Mouse (Mus musculus): ENCODE results near the gene Szrd1. TPM values are rescaled to one million over a fixed set of nuclear protein-coding genes. Genes with fewer than 3 reads are reported as not detected.
A peak's percentile ranks its signal among the peaks of the same experiment; 100 is the strongest.

Gene Szrd1
- 29.3 and 33.4 TPM in 2 replicates for polyA plus RNA-seq (2015; fragmentation: Nextera tagmentation; extraction: Ambion mirVana)

- H3K36me3 ChIP-seq (ENCODE audit: insufficient read depth, low read length) = no peaks in the 10 kb centered on the region
- peak within 1 kb of the TSS; percentile 86 for H3K4me3 ChIP-seq (ENCODE audit: low read depth, low read length)
- H3K4me1 ChIP-seq (ENCODE audit: insufficient read depth, low read depth, low read length) = peaks cover 23% of the 10 kb centered on the region; the same call in 1 of the 2 replicates
- H3K27me3 ChIP-seq (replicated peaks; ENCODE audit: insufficient read depth, low read length) = no peaks in the 10 kb centered on the region
- DNase-seq (ENCODE audit: low spot score) (peak; percentile 99), ATAC-seq (peak; percentile 95)
- peak within 1 kb of the TSS; percentile 94 for H3K27ac ChIP-seq (ENCODE audit: low read length)
- TF ChIP-seq CTCF (IDR thresholded peaks at IDR 0.05) = no peak
- TF ChIP-seq EP300 (IDR thresholded peaks at IDR 0.05) = 0 out of 2 replicates have a peak, but pooled peaks have one; percentile 22
- WGBS = 1% methylated on average over 50 of the region's 63 CpGs
- peak within 1 kb of the TSS; percentile 69 for H3K4me2 ChIP-seq (replicated peaks; ENCODE audit: low read depth, low read length)
- peak within 1 kb of the TSS; percentile 77 for H3K9ac ChIP-seq (replicated peaks; ENCODE audit: low read depth)
- H3K9me3 ChIP-seq (ENCODE audit: low read length) = no peaks in the 10 kb centered on the region
Observed at GRCm38 (mm10) chr4:141139116-141139970, at the start of gene Szrd1. Gene Szrd1, minus strand, starts transcription at chr4:141139775.

GRCm38 (mm10) chr4:141186923-141187836 is 47.6 kb upstream of the Szrd1 start:
- no peaks in the 10 kb centered on the region for H3K4me1 ChIP-seq (ENCODE audit: insufficient read depth, low read depth, low read length)
- ATAC-seq (no peak), DNase-seq (ENCODE audit: low spot score) (no peak)
- no peaks in the 10 kb centered on the region for H3K9me3 ChIP-seq (ENCODE audit: low read length)
- WGBS = 52% methylated on average over 9 of the region's 9 CpGs
- no peak overlapping the region for H3K4me3 ChIP-seq (ENCODE audit: low read depth, low read length)
- H3K4me2 ChIP-seq (replicated peaks; ENCODE audit: low read depth, low read length) = no peak overlapping the region
- H3K36me3 ChIP-seq (ENCODE audit: insufficient read depth, low read length) = peaks cover 8% of the 10 kb centered on the region; the same call in 1 of the 2 replicates
- no peak for TF ChIP-seq CTCF (IDR thresholded peaks at IDR 0.05)
- TF ChIP-seq EP300 (IDR thresholded peaks at IDR 0.05) = no peak
- H3K27me3 ChIP-seq (replicated peaks; ENCODE audit: insufficient read depth, low read length) = no peaks in the 10 kb centered on the region
- H3K9ac ChIP-seq (replicated peaks; ENCODE audit: low read depth) = no peak overlapping the region
- no peak overlapping the region for H3K27ac ChIP-seq (ENCODE audit: low read length)

- 90% methylated on average over 4 of the region's 4 CpGs for WGBS
- DNase-seq (ENCODE audit: low spot score) (no peak), ATAC-seq (no peak)
- H3K9ac ChIP-seq (replicated peaks; ENCODE audit: low read depth) = no peak overlapping the region
- no peak overlapping the region for H3K4me3 ChIP-seq (ENCODE audit: low read depth, low read length)
- no peak overlapping the region for H3K4me2 ChIP-seq (replicated peaks; ENCODE audit: low read depth, low read length)
- no peak overlapping the region for H3K27ac ChIP-seq (ENCODE audit: low read length)
- TF ChIP-seq CTCF (IDR thresholded peaks at IDR 0.05) (no peak), EP300 (IDR thresholded peaks at IDR 0.05) (no peak)
- no peaks in the 10 kb centered on the region for H3K27me3 ChIP-seq (replicated peaks; ENCODE audit: insufficient read depth, low read length)
- peaks cover 17% of the 10 kb centered on the region; the same call in 1 of the 2 replicates for H3K36me3 ChIP-seq (ENCODE audit: insufficient read depth, low read length)
- H3K4me1 ChIP-seq (ENCODE audit: insufficient read depth, low read depth, low read length) = no peaks in the 10 kb centered on the region
- H3K9me3 ChIP-seq (ENCODE audit: low read length) = no peaks in the 10 kb centered on the region
Observed at GRCm38 (mm10) chr4:141184426-141184825, 44.9 kb upstream of the Szrd1 start.

- H3K9me3 ChIP-seq (ENCODE audit: low read length) = no peaks in the 10 kb centered on the region
- 91% methylated on average over 2 of the region's 2 CpGs for WGBS
- no peak for DNase-seq (ENCODE audit: low spot score)
Observed at GRCm38 (mm10) chr4:141183932-141184331, 44.4 kb upstream of the Szrd1 start.

GRCm38 (mm10) chr4:141181981-141182380 is 42.4 kb upstream of the Szrd1 start:
- H3K36me3 ChIP-seq (ENCODE audit: insufficient read depth, low read length) = peaks cover 17% of the 10 kb centered on the region; the same call in 1 of the 2 replicates
- DNase-seq (ENCODE audit: low spot score) (no peak), ATAC-seq (no peak)
- no peak overlapping the region for H3K9ac ChIP-seq (replicated peaks; ENCODE audit: low read depth)
- no peaks in the 10 kb centered on the region for H3K4me1 ChIP-seq (ENCODE audit: insufficient read depth, low read depth, low read length)
- H3K4me3 ChIP-seq (ENCODE audit: low read depth, low read length) = no peak overlapping the region
- no peaks in the 10 kb centered on the region for H3K27me3 ChIP-seq (replicated peaks; ENCODE audit: insufficient read depth, low read length)
- no peak for TF ChIP-seq CTCF (IDR thresholded peaks at IDR 0.05)
- no peak for TF ChIP-seq EP300 (IDR thresholded peaks at IDR 0.05)
- no peak overlapping the region for H3K4me2 ChIP-seq (replicated peaks; ENCODE audit: low read depth, low read length)
- no peaks in the 10 kb centered on the region for H3K9me3 ChIP-seq (ENCODE audit: low read length)
- H3K27ac ChIP-seq (ENCODE audit: low read length) = no peak overlapping the region
- WGBS = 87% methylated on average over 6 of the region's 6 CpGs

More at GRCm38 (mm10) chr4:141183932-141184331, 44.4 kb upstream of the Szrd1 start:
- Histone ChIP-seq H3K27me3 (replicated peaks; ENCODE audit: insufficient read depth, low read length) (no peaks in the 10 kb centered on the region), H3K4me2 (replicated peaks; ENCODE audit: low read depth, low read length) (no peak overlapping the region), H3K4me3 (ENCODE audit: low read depth, low read length) (no peak overlapping the region), H3K36me3 (ENCODE audit: insufficient read depth, low read length) (peaks cover 17% of the 10 kb centered on the region; the same call in 1 of the 2 replicates), H3K4me1 (ENCODE audit: insufficient read depth, low read depth, low read length) (no peaks in the 10 kb centered on the region), H3K9ac (replicated peaks; ENCODE audit: low read depth) (no peak overlapping the region), H3K27ac (ENCODE audit: low read length) (no peak overlapping the region)
- TF ChIP-seq CTCF (IDR thresholded peaks at IDR 0.05) (no peak), EP300 (IDR thresholded peaks at IDR 0.05) (no peak)
- no peak for ATAC-seq

- no peaks in the 10 kb centered on the region for H3K9me3 ChIP-seq (ENCODE audit: low read length)
- no peaks in the 10 kb centered on the region for H3K4me1 ChIP-seq (ENCODE audit: insufficient read depth, low read depth, low read length)
- ATAC-seq (no peak), DNase-seq (ENCODE audit: low spot score) (no peak)
- no peak overlapping the region for H3K4me2 ChIP-seq (replicated peaks; ENCODE audit: low read depth, low read length)
- peaks cover 17% of the 10 kb centered on the region; the same call in 1 of the 2 replicates for H3K36me3 ChIP-seq (ENCODE audit: insufficient read depth, low read length)
- H3K4me3 ChIP-seq (ENCODE audit: low read depth, low read length) = no peak overlapping the region
- H3K27ac ChIP-seq (ENCODE audit: low read length) = no peak overlapping the region
- TF ChIP-seq EP300 (IDR thresholded peaks at IDR 0.05) (no peak), CTCF (IDR thresholded peaks at IDR 0.05) (no peak)
- WGBS = 82% methylated on average over 8 of the region's 8 CpGs
- no peaks in the 10 kb centered on the region for H3K27me3 ChIP-seq (replicated peaks; ENCODE audit: insufficient read depth, low read length)
- no peak overlapping the region for H3K9ac ChIP-seq (replicated peaks; ENCODE audit: low read depth)
Observed at GRCm38 (mm10) chr4:141180831-141181230, 41.3 kb upstream of the Szrd1 start.

All from lung, postnatal 0 days (tissue).